Mouse (Mus musculus) hindbrain, embryonic 12.5 days (tissue): ENCODE results near the gene Exoc3l. TPM values are rescaled to one million over a fixed set of nuclear protein-coding genes. Genes with fewer than 3 reads are reported as not detected.

Source experiments
- ATAC-seq: fragments of 200-750 bp; cut with Nextera tagmentation; 2 replicates; pipeline ENCODE4 v1.8.0; 2017; ENCODE audit warnings: moderate TSS enrichment; ENCODE audit not compliant: low FRiP score
- H3K27ac ChIP-seq: fragments of 300-500 bp; sonication (generic); 2 replicates; pipeline ENCODE4 v1.5.1; 2016; ENCODE audit warnings: mild to moderate bottlenecking
- H3K27me3 ChIP-seq: fragments of 300-500 bp; sonication (generic); 2 replicates; pipeline ENCODE4 v1.6.1; 2016; ENCODE audit warnings: mild to moderate bottlenecking
- H3K36me3 ChIP-seq: fragments of 300-500 bp; sonication (generic); 2 replicates; pipeline ENCODE4 v1.6.1; 2016; ENCODE audit warnings: mild to moderate bottlenecking
- H3K4me1 ChIP-seq: fragments of 300-500 bp; sonication (generic); 2 replicates; pipeline ENCODE4 v1.6.1; 2016
- H3K4me2 ChIP-seq: fragments of 300-500 bp; sonication (generic); replicated peaks from 2 replicates; pipeline ENCODE4 v1.6.1; 2016; ENCODE audit warnings: mild to moderate bottlenecking
- H3K4me3 ChIP-seq: fragments of 300-500 bp; sonication (generic); 2 replicates; pipeline ENCODE4 v1.5.1; 2016; ENCODE audit warnings: mild to moderate bottlenecking
- H3K9ac ChIP-seq: fragments of 300-500 bp; sonication (generic); 2 replicates; pipeline ENCODE4 v1.6.1; 2016; ENCODE audit warnings: mild to moderate bottlenecking, moderate library complexity
- H3K9me3 ChIP-seq: fragments of 300-500 bp; sonication (generic); replicated peaks from 2 replicates; pipeline ENCODE4 v1.6.1; 2016; ENCODE audit warnings: mild to moderate bottlenecking
- WGBS: fragments of 180-500 bp; shearing (Covaris S2); methylation state at CpG from one replicate; pipeline ENCODE4 v1.1.7; 2016; 5-methylcytosine and 5-hydroxymethylcytosine counted together
- polyA plus RNA-seq: library from polyadenylated mRNA; unstranded; fragments of >200 nt; fragmentation: Nextera tagmentation; extraction: Ambion mirVana; gene quantifications from 2 replicates; pipeline ENCODE4 v1.2.1, GENCODE M21; 2016

Gene Exoc3l
- polyA plus RNA-seq, 1 experiment from 2014 or later = 12.7 TPM

DNA sequence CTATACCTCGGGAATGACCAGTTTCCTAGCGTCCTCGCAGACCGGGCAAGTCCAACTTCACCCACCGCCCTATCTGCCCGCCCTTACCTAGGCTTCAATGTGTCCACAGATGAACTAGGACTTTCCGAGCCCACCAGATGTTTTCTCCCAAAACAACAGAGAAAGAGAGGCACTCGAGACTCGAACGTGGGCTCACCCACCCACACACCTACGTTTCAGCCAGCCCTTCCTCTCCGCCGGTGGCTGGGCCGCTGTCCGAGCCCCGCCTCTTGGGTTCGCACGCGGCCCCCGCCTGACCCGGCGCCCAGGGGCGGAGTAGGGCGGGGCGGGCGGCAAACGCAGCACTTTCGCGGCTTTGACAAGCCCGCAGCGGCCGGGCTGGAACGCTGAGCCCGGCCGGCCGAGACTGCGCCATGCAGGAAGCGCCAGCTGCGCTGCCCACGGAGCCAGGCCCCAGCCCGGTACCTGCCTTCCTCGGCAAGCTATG, 26.4 kb downstream of the Exoc3l start, which contains the start of gene Hsf4:
Hsf4 (plus strand) TSS at position 341 of the 487 bp plus-strand sequence.
- Histone ChIP-seq H3K4me3 (peak within 1 kb of the TSS; percentile 47), H3K4me1 (peaks cover 30% of the 10 kb centered on the region), H3K4me2 (peak within 1 kb of the TSS; percentile 81), H3K9ac (peak within 1 kb of the TSS; percentile 25), H3K36me3 (no peaks in the 10 kb centered on the region), H3K9me3 (no peaks in the 10 kb centered on the region; the same call in 1 of the 2 replicates), H3K27ac (no peak within 1 kb of the TSS), H3K27me3 (peaks cover 99% of the 10 kb centered on the region)
- under 1% methylated on average over 42 of the region's 42 CpGs for WGBS
- ATAC-seq = 0 out of 2 replicates have a peak, but pooled peaks have one; percentile 4

DNA sequence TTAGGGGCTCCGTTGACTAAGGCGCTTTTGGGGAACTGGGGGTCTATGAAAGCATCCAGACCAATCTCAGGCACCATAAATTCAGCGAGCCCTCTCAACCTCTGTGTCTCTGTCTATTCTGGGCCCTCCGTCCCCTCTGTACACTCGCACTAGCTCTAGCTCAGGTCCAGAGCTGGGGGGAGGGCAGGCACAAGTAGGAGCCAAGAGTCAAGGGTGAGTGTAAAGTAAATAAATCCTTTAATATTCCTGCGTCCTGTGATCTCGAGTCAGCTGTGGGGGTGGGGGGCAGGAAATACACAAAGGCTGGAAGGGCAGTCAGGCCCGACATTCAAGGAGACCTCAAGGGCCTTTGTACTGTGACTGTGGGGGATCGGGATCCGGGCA, 26.8 kb downstream of the Exoc3l start:
- peak overlapping the region; percentile 25; the same call in 1 of the 2 replicates for H3K9ac ChIP-seq
- peaks cover 98% of the 10 kb centered on the region for H3K27me3 ChIP-seq
- H3K4me1 ChIP-seq = peaks cover 31% of the 10 kb centered on the region
- H3K27ac ChIP-seq = no peak overlapping the region
- H3K4me2 ChIP-seq = peak overlapping the region; percentile 81
- no peaks in the 10 kb centered on the region for H3K36me3 ChIP-seq
- peak overlapping the region; percentile 47 for H3K4me3 ChIP-seq
- H3K9me3 ChIP-seq = no peaks in the 10 kb centered on the region; the same call in 1 of the 2 replicates
- peak; percentile 36 for ATAC-seq
- under 1% methylated on average over 10 of the region's 10 CpGs for WGBS

DNA sequence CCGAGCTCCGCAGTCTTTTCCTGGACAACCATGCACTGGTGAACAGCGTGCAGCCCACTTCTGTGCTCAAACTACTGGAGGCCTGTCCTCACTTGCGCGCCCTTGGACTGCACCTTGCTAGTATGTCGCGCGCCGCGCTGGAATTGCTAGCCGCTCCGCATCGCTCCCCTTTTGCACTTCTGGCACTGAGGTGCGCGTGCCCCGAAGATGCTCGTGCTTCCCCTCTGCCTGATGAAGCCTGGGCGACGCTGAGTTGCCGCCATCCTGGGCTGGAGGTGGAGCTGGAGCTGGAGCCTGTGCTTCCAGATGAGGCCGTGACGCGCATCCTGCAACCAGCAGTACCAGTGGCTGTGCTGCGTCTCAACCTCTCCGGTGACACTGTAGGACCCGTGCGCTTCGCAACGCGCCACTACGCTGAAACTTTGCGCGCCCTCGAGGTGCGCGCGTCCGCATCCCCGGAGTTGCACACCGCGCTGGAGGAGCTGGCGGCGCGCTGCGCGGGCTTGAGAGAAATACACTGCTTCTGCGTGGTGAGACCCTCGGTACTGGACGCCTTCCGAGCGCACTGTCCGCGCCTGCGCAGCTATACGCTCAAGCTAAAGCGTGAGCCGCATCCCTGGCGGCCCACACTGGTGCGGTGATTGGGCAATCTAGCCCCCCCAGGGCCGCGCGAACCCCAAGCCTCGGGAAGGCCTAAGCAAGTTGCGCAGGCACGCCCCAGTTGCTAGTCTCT, 27.4 kb downstream of the Exoc3l start:
- peak overlapping the region; percentile 47 for H3K4me3 ChIP-seq
- H3K9ac ChIP-seq = peak overlapping the region; percentile 25
- peak; percentile 83 for ATAC-seq
- H3K9me3 ChIP-seq = no peaks in the 10 kb centered on the region; the same call in 1 of the 2 replicates
- H3K4me2 ChIP-seq = peak overlapping the region; percentile 81
- no peak overlapping the region for H3K27ac ChIP-seq
- H3K4me1 ChIP-seq = peaks cover 31% of the 10 kb centered on the region
- under 1% methylated on average over 65 of the region's 65 CpGs for WGBS
- peaks cover 98% of the 10 kb centered on the region for H3K27me3 ChIP-seq
- H3K36me3 ChIP-seq = no peaks in the 10 kb centered on the region

DNA sequence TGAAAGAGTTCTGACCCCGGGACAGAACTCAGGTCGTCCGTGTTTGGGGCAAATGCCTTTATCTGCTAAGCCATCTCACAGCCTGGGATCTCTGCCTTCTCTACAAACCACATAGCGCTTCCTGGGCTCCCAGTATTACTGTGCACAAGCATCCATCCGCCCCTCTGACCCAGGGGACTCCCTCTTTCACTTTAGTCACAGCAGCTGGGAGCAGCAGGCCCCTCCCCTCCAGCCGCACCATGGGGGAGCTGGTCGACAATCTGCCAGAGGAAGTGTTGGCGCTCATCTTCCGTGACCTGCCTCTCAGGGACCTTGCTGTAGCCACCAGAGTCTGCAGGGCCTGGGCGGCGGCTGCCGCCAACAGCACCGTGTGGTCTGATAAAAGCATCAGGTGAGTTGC, 29.1 kb downstream of the Exoc3l start:
- H3K4me2 ChIP-seq = no peak overlapping the region
- H3K9me3 ChIP-seq = no peaks in the 10 kb centered on the region; the same call in 1 of the 2 replicates
- H3K4me3 ChIP-seq = no peak overlapping the region
- H3K9ac ChIP-seq = no peak overlapping the region
- WGBS = 8% methylated on average over 13 of the region's 13 CpGs
- H3K27me3 ChIP-seq = peaks cover 96% of the 10 kb centered on the region
- no peak for ATAC-seq
- peaks cover 31% of the 10 kb centered on the region for H3K4me1 ChIP-seq
- H3K36me3 ChIP-seq = no peaks in the 10 kb centered on the region
- no peak overlapping the region for H3K27ac ChIP-seq

DNA sequence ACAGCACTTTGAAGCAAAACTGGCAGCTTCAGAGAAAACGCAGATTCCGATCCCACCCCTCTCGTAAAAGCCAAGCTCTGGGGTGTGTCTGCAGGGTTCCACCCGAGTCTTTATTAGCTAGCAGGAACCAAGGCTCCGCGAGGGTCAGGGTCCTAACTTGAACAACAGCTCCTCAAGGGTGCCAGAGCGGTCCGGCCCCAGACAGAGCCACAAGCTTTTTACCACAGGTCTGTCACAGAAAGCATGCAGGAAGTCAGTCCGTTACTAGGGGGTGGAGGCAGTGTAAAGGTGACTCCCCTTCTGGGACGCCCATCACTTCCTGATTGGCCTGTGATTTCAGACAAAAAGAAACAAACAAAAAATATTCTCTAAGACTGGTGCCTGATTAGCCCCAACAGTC, 30.8 kb downstream of the Exoc3l start:
- Histone ChIP-seq H3K4me2 (peak overlapping the region; percentile 76), H3K27ac (no peak overlapping the region), H3K9me3 (no peaks in the 10 kb centered on the region; the same call in 1 of the 2 replicates), H3K36me3 (no peaks in the 10 kb centered on the region), H3K4me1 (peaks cover 25% of the 10 kb centered on the region), H3K27me3 (peaks cover 96% of the 10 kb centered on the region), H3K9ac (no peak overlapping the region), H3K4me3 (peak overlapping the region; percentile 57)
- no peak for ATAC-seq
- 18% methylated on average over 10 of the region's 10 CpGs for WGBS

DNA sequence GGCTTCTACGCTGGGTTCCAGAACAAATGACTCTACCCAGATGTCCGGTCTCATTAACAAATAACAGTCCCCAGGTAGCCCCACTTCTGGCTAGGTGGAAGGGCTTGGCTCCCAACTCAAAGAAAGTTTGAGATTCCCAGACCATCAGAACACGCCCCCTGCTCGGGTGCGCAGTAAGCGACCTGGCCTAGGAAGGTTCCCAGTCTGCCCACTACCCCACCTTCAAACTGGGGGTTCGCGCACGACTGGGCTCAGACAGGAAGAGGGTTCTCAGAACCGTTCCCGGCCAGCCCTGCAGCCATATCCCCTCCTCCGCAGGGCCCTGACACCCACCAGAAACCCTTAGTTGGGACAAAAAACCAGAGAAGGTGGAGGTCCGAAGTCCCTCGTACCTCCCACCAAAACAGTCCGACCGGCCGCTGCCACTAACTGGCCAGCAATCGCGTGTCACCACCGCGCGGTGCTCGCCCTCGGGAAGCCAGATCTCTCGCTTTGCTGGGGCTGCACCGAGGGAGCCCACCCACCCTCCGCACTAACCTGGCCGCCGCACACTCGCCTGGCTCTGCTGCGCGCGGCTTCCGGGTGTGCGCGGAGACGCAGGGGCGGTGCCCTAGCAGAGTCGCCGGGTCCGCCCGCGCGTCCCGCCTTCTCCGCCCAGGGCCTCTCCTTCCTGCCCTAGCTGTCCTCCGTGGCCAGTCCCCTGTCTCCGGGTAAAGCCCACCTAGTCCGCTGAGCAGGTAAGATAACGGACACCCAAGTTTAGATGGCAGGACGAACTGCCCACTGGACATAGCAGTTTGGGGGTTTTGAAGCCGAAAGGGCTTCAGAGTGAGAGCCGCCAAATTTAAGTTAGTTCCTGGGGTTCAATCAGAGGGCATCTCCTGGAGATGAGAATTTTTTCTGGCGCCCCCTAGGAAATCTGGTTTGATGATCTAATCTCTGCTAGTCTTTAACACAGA, 31.6 kb downstream of the Exoc3l start, which contains the start of the genes Tradd and Fbxl8:
Tradd (minus strand) TSS at position 586 of the 959 bp plus-strand sequence.
Fbxl8 (plus strand) TSS at position 625 of the 959 bp plus-strand sequence.
- 0 out of 2 replicates have a peak, but pooled peaks have one; percentile 18 for ATAC-seq
- WGBS = 1% methylated on average over 54 of the region's 54 CpGs
- peak within 1 kb of the TSS; percentile 76 for H3K4me2 ChIP-seq

DNA sequence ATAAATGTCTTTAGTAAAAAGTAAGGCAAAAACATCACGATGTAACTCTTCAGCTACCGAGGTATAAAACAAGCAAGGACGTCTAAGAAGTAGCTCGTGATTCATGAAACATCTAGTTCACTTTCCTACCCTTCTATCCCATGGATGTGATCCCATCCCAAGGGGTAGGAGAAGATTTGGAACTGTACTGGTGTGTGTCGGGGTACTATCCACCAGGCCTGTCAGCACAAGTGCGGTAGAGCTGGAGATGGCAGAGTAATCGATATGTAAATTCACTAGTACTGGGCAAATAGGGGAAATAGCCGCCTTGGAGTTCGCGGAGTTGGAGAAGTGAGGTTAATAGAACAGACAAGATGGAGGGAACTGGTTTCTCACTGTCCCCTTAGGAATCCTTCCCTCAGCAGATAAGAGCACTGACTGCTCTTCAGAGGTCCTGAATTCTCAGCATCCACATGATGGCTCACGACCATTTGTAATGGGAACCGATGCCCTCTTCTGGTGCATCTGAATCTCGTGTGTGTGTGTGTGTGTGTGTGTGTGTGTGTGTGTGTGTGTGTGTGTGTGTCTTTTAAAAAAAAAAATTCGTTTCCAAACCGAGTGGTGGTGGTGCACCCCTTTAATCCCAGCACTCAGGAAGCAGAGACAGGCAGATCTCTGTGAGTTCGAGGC, 32.5 kb downstream of the Exoc3l start:
- no peaks in the 10 kb centered on the region for H3K36me3 ChIP-seq
- H3K27ac ChIP-seq = no peak overlapping the region
- peaks cover 96% of the 10 kb centered on the region for H3K27me3 ChIP-seq
- 40% methylated on average over 16 of the region's 16 CpGs for WGBS
- no peak for ATAC-seq
- no peaks in the 10 kb centered on the region; the same call in 1 of the 2 replicates for H3K9me3 ChIP-seq
- peak overlapping the region; percentile 57 for H3K4me3 ChIP-seq
- no peak overlapping the region for H3K9ac ChIP-seq
- peak overlapping the region; percentile 76 for H3K4me2 ChIP-seq
- H3K4me1 ChIP-seq = peaks cover 19% of the 10 kb centered on the region

More for the DNA sequence above, 31.6 kb downstream of the Exoc3l start, which contains the start of the genes Tradd and Fbxl8:
- H3K36me3 ChIP-seq = no peaks in the 10 kb centered on the region
- peak within 1 kb of the TSS; percentile 57 for H3K4me3 ChIP-seq
- H3K27ac ChIP-seq = no peak within 1 kb of the TSS
- peak within 1 kb of the TSS; percentile 69 for H3K9ac ChIP-seq
- peaks cover 19% of the 10 kb centered on the region for H3K4me1 ChIP-seq
- no peaks in the 10 kb centered on the region; the same call in 1 of the 2 replicates for H3K9me3 ChIP-seq
- H3K27me3 ChIP-seq = peaks cover 96% of the 10 kb centered on the region

DNA sequence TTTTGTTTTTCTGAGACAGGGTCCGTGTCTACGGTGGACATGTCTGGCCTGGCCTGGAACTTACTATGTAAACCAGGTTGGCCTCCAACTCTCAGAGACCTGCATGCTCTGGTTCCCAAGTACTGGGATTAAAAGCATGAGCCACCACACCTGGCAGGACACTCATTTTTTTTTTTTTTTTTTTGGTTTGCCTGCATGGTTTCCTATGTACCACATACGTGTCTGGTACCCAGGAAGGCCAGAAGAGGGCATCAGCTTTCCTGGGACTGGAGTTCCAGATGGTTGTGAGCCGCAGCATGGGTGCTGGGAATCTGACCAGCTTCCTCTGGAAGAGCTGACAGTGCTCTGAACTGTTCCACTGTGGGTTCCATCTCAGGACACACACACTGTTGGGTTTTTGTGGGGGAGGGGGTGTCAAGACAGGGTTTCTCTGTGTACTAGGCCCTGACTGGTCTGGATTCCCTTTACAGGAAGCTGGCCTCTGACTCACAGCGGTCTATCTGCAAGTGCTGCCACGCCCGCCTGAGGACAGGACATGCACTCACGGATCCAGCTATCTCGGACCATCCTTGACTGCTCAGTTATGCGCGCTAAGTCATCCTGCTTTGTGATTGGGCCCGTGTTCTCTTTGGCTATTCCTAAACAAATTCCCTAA, 34.4 kb downstream of the Exoc3l start:
- peaks cover 93% of the 10 kb centered on the region for H3K27me3 ChIP-seq
- H3K27ac ChIP-seq = no peak overlapping the region
- no peaks in the 10 kb centered on the region for H3K36me3 ChIP-seq
- H3K4me1 ChIP-seq = peaks cover 13% of the 10 kb centered on the region; the same call in 1 of the 2 replicates
- no peaks in the 10 kb centered on the region; the same call in 1 of the 2 replicates for H3K9me3 ChIP-seq
- no peak for ATAC-seq
- no peak overlapping the region for H3K9ac ChIP-seq
- H3K4me3 ChIP-seq = no peak overlapping the region
- 87% methylated on average over 12 of the region's 12 CpGs for WGBS
- no peak overlapping the region for H3K4me2 ChIP-seq

DNA sequence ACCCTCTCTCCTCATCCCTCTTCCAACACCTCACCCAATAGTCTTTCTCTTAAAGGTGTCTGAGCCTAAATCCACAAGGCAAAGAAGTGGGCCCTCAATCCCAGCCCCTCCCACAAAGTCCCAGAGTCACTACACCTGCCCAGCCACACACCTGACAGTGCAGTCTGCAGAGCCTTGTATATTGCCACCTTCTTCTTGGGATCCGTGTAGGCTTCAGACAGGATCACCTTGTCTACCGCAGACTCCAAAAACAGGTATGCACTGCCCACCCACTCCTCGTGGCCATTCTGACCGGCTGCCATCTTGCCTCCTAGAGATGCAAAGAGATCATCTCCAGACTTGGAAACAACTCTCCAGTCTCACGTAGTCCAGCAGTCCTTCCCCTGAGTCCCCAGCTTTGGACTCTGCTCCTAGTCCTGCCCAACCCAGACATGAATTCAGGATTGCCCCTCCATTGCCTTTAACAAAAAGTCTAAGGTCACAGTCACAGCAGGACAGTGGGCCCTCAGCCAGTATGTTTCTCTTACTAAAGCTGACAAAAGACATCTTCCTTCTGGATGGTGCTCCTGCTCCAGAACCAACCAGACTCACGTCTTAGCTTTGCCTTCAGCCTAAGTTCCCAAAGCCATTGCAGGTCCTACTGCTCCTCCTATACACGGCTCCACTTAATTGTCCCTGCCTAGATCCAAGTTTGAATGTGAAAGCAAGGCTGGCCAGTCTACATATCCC, 35.4 kb downstream of the Exoc3l start:
- H3K27me3 ChIP-seq = peaks cover 93% of the 10 kb centered on the region

DNA sequence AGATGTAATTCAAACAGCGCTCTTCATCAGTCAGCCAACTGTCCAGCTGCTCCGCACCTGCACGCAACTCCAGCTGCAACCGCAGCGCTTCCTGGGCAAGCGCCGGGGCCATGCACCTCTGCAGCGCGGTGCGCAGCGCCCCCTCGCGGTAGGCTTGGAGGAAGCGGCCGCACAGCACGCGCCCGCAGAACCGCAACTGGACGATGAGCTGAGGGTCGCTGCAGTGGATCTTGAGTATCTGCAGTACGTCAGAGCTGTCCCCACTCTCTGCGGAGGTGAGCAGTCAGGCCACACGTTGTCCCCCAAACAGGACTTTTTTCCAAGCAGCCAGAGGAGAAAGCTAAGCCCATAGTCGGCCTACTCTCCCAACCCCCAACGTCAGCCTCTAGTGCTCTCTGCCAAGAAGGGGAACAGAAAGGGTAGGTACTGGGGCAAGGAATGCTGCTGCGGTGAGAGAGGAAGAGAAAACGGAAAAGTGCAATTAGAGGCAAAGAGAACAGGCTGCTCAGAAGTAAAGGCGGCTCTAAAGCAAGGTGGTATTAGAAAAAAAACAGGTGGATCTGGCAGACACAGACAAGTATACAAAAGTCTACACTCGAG, 36.1 kb downstream of the Exoc3l start:
- Histone ChIP-seq H3K9ac (peak overlapping the region; percentile 28; the same call in 1 of the 2 replicates), H3K27ac (no peak overlapping the region)
- WGBS = 3% methylated on average over 30 of the region's 30 CpGs

More for the DNA sequence above, 35.4 kb downstream of the Exoc3l start:
- WGBS = 61% methylated on average over 7 of the region's 7 CpGs
- Histone ChIP-seq H3K27ac (no peak overlapping the region), H3K4me3 (no peak overlapping the region), H3K9ac (no peak overlapping the region), H3K36me3 (no peaks in the 10 kb centered on the region), H3K4me1 (peaks cover 13% of the 10 kb centered on the region; the same call in 1 of the 2 replicates), H3K9me3 (no peaks in the 10 kb centered on the region), H3K4me2 (no peak overlapping the region)
- no peak for ATAC-seq

More for the DNA sequence above, 36.1 kb downstream of the Exoc3l start:
- Histone ChIP-seq H3K4me2 (peak overlapping the region; percentile 60), H3K9me3 (no peaks in the 10 kb centered on the region), H3K27me3 (peaks cover 93% of the 10 kb centered on the region), H3K4me1 (peaks cover 19% of the 10 kb centered on the region), H3K4me3 (peak overlapping the region; percentile 31), H3K36me3 (no peaks in the 10 kb centered on the region)
- ATAC-seq = peak; percentile 58
